Mouse (Mus musculus) heart, postnatal 36 days (tissue): ENCODE measurements around the gene Elp5. TPM values are rescaled to one million over a fixed set of nuclear protein-coding genes. Genes with fewer than 3 reads are reported as not detected.

Source experiments
- DNase-seq, 2 experiments: peaks; one replicate each; pipeline ENCODE4 v3.0.0; 2021 to 2022
- intact Hi-C: fragments of 180-260 bp; cut with DNase I; formaldehyde crosslinking; loops from one replicate; pipeline ENCODE4 v1.15.1; 2025
- microRNA-seq, 2 experiments: library from miRNA; unstranded; fragments of <30 nt; microRNA quantifications; one replicate each; pipeline ENCODE4 v1.2.0; 2021; ENCODE audit warnings: borderline number of aligned reads in 2 of 2
- total RNA-seq, 2 experiments: library from RNA; stranded (reverse); gene quantifications; 2 replicates each; pipeline ENCODE4 v1.2.3; 2021

The Elp5 gene
- total RNA-seq, 2 experiments from 2014 or later, result 47.0 to 47.4 TPM

DNA sequence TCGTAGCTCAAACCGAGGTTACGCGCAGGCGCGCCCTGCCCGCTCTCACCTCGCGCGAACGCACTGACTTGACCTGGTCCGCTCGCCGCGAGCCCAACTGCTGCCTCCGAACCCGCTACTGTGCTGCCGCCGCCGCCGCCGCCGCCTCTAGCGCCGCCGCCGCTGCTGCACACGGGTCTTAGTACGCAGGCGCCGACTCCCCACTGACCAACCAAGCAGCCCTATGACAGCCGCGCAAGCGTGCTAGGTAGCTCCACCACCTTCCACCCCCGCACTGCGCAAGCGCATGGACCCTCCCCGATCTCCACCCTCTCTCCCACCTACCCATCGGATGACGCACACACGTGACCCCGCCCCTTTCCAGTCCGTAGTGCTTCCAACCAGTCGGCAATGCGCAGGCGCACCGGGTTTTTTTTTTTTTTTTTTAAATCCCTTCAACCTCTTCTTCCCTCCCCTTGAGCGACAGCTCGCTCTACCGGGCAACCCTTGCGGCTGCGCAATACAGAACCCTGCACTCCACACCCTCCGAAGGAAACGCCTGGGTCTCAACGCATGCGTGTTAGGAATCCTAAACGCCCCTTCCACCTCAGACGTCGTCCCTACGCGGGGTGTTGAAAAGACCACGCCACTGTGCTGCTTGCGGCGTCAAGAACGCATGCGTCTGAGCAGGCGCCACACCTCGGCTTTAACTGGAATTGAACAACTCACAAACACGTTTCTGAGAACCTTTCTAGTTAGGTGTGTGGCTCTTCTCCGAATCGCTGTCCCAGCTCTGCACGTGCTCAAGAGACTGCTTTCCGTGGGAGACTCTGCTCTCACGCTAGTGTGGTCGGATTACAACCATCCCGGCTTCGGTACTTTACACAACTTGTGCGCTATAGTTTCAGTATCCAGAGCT lies 61.0 kb downstream of the Elp5 start, which contains the start of gene Eif5a:
Gene Eif5a, minus strand, starts transcription at position 845 of the 898 bp plus-strand sequence.
- intact Hi-C loops, result loop anchor here (1.0 to 2.0 kb wide), 3 partner anchors 41 to 163 kb away; partner anchors contain the start of genes Ctdnep1, Kctd11 and Polr2a
- peak; percentile 100 for DNase-seq

DNA sequence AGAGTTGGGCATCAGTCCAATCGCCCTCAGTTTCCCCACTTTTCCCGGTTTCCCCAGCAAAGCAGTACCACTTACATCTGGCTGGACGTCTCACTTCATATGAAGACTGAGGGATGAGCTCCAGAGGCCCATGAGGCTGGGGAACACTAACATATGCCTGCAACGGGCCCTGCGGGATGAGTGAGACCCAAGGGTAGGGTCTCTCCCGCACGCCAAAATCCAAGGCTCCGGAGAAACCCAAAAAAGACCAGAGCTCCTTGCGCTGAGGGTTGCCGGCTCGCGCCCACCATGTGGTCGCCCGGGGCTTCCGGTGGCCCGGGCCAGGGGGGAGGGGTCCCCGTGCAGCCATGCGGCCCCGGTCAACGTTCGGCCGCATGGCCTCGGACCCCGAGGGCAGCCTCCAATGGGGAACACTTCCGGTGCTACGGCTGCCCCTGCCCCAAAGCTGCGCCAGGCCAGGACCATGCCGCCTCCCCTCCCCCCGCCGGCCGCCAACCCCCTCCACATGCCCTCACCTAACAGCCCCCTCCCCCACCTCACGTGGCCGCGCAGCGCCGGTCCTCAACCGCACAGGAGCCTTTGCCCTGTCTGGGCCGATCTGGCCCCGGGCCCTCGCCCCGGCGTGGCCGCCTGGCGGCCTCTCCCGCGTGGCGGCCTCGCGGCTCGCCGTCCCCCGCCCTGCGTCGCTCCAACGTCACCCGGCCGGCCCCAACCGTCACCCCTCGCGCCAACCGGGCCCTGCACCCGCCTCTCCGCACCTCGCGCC lies 61.9 kb downstream of the Elp5 start:
- intact Hi-C loops, result loop anchor here (1.0 to 2.0 kb wide), 3 partner anchors 40 to 162 kb away; partner anchors contain the start of genes Ctdnep1, Kctd11 and Polr2a
- DNase-seq, result peak in 1 of 2 experiments; percentile 32

DNA sequence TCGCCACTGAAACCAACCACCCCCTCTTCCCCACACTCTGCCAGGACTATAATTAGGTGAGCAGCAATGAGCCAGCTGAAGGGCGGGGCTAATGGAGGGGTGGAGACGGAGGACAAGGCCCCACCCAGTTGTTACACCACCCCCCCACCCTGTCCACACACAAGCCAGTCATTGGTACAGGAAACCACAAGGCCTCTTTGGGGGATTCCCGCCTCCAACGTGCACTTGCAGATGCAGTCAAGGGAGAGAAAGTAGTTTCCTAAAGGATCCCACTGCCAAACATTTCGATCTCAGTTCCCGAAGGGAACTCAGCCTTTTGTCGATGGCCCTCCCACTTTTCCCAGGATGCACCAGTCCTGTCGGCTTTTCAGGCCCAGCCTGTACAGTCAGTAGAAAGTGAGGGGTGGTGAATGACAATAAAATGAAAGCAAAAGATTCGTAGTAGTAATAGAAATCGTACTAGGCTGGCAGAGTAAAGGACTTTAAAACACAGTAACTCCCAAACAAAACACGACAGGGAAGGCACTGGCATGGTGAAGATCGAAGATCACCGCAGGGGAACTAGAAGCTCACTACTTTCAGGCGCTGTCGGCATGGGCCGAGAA lies 62.6 kb downstream of the Elp5 start:
- peak; percentile 76 to 83 for DNase-seq
- intact Hi-C loops, result loop anchor here (2.0 kb wide), 3 partner anchors 17 to 61 kb away; partner anchors contain the start of genes Ctdnep1 and Kctd11

DNA sequence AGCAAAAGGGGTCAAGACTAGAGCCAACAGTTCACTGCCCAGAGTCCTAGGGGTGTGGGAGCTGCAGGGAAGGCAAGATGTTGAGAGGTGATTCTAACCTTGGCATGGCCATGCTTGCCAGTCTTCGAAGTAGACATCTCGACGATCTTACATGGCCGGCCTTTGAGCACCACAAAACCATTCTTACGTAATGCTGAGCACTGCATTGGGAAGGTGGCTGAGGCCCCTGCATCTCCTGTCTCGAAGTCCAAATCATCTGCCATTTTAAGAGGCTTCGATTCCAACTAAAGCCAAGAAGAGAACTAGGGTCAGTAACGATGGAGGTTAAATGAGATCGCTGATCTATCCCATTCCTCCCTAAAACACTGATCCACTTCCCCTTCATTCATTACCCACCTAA lies 63.3 kb downstream of the Elp5 start:
- DNase-seq, result no peak
- intact Hi-C loops, result loop anchor here (2.0 kb wide), 1 partner anchor 16 kb away; no protein-coding TSS in a partner anchor

Small RNA genes lying within 50 kb of the gene (microRNA-seq; reads per million reads assigned to microRNA genes)
- gene Gm44349 (0 reads per million in 2 experiments), gene Mir324 (1,388 to 1,414 reads per million in 2 experiments)

Other genes starting within 250 kb of the Elp5 start
- gene Polr2a, start 223.9 kb downstream of the Elp5 start, total RNA-seq, result 10 to 100 TPM; 30.1 to 35.4 TPM
- not detected for gene Slc35g3, start 220.5 kb downstream of the Elp5 start, total RNA-seq
- gene Zbtb4, start 216.6 kb downstream of the Elp5 start, total RNA-seq, result 10 to 100 TPM; 39.0 to 43.1 TPM
- gene Chrnb1, start 186.6 kb downstream of the Elp5 start, total RNA-seq, result 1 to 10 TPM; 3.6 to 4.3 TPM
- 1 to 10 TPM; 2.4 to 3.0 TPM for gene Fgf11, start 180.7 kb downstream of the Elp5 start, total RNA-seq
- under 1 TPM; 0.41 to 0.56 TPM for gene Tmem102, start 176.9 kb downstream of the Elp5 start, total RNA-seq
- not detected for gene Gm39566, start 167.2 kb downstream of the Elp5 start, total RNA-seq
- gene Spem2, start 164.1 kb downstream of the Elp5 start, total RNA-seq, result not detected
- not detected for gene Spem1, start 160.3 kb downstream of the Elp5 start, total RNA-seq
- 1 to 10 TPM; 4.6 to 4.8 TPM for gene Nlgn2, start 144.7 kb downstream of the Elp5 start, total RNA-seq
- gene Tmem256, start 144.0 kb downstream of the Elp5 start, total RNA-seq, result 100 to 1,000 TPM; 189 to 220 TPM
- gene Plscr3, start 136.1 kb downstream of the Elp5 start, total RNA-seq, result 10 to 100 TPM; 24.6 to 26.7 TPM
- under 1 TPM; 0.08 to 0.11 TPM for gene Tnk1, start 123.8 kb downstream of the Elp5 start, total RNA-seq
- not detected for gene Tmem95, start 104.5 kb downstream of the Elp5 start, total RNA-seq
- gene Kctd11, start 101.1 kb downstream of the Elp5 start, total RNA-seq, result 1 to 10 TPM; 2.6 to 2.8 TPM
- under 1 TPM; 0.78 to 0.89 TPM for gene Acap1, start 87.0 kb downstream of the Elp5 start, total RNA-seq
- under 1 TPM; 0.73 to 0.89 TPM for gene 2810408A11Rik, start 81.5 kb downstream of the Elp5 start, total RNA-seq
- 10 to 100 TPM; 40.2 to 47.4 TPM for gene Neurl4, start 81.4 kb downstream of the Elp5 start, total RNA-seq
- gene Gps2, start 68.6 kb downstream of the Elp5 start, total RNA-seq, result 10 to 100 TPM; 28.2 to 32.1 TPM
- 100 to 1,000 TPM; 420 to 449 TPM for gene Eif5a, start 60.6 kb downstream of the Elp5 start, total RNA-seq
- 10 to 100 TPM; 18.4 to 20.3 TPM for gene Ybx2, start 46.7 kb downstream of the Elp5 start, total RNA-seq
- gene Slc2a4, start 34.3 kb downstream of the Elp5 start, total RNA-seq, result 100 to 1,000 TPM; 385 to 406 TPM
- not detected for gene Cldn7, start 17.7 kb downstream of the Elp5 start, total RNA-seq
- 100 to 1,000 TPM; 160 to 169 TPM for gene Ctdnep1, start 1.4 kb downstream of the Elp5 start, total RNA-seq
- 100 to 1,000 TPM; 306 to 329 TPM for gene Gabarap, start 8.6 kb upstream of the Elp5 start, total RNA-seq
- 10 to 100 TPM; 23.1 to 23.4 TPM for gene Phf23, start 13.3 kb upstream of the Elp5 start, total RNA-seq
- gene Dvl2, start 18.1 kb upstream of the Elp5 start, total RNA-seq, result 1 to 10 TPM; 5.0 to 6.1 TPM
- 1,000 to 10,000 TPM; 1,292 to 1,425 TPM for gene Acadvl, start 32.9 kb upstream of the Elp5 start, total RNA-seq
- gene Dlg4, start 34.4 kb upstream of the Elp5 start, total RNA-seq, result 1 to 10 TPM; 6.3 to 7.4 TPM
- not detected for gene Asgr1, start 71.6 kb upstream of the Elp5 start, total RNA-seq
- gene Asgr2, start 110.1 kb upstream of the Elp5 start, total RNA-seq, result not detected
- gene Mgl2, start 147.8 kb upstream of the Elp5 start, total RNA-seq, result 1 to 10 TPM; 4.2 to 5.8 TPM
- 1 to 10 TPM; 2.7 to 3.3 TPM for gene Clec10a, start 173.7 kb upstream of the Elp5 start, total RNA-seq
- gene Slc16a11, start 230.2 kb upstream of the Elp5 start, total RNA-seq, result under 1 TPM; 0.28 to 0.30 TPM
- gene Slc16a13, start 238.5 kb upstream of the Elp5 start, total RNA-seq, result 1 to 10 TPM; 3.3 to 3.9 TPM
- 10 to 100 TPM; 19.7 to 20.0 TPM for gene Bcl6b, start 247.3 kb upstream of the Elp5 start, total RNA-seq